Comparison of ENCODE assay signal across 15 mouse cellular contexts in genomic region chr13:97206046-97206445, GRCm38 (mm10). TPM values are rescaled to one million over a fixed set of nuclear protein-coding genes. Genes with fewer than 3 reads are reported as not detected.
A peak's percentile ranks its signal among the peaks of the same experiment; 100 is the strongest.
DNase-seq lines count a peak whose midpoint lies in the region; ATAC-seq and TF ChIP-seq lines count a peak whose summit lies in the region.
"Had no signal": no experiment of that assay in that cellular context is flagged by ENCODE, and none has a peak within 500 bp of the region (broad histone marks: within the 10 kb centered on the region; RNA-seq: fewer than 3 reads in every experiment).

No protein-coding gene starts in this region.

- no peaks in the 10 kb centered on the region for H3K79me2 ChIP-seq in myocyte (ENCODE audit: control insufficient read depth, insufficient read depth)

- TF ChIP-seq CTCF in intestine, postnatal 0 days (IDR thresholded peaks at IDR 0.05; ENCODE audit: low read depth) = no peak
- TF ChIP-seq CTCF in left cerebral cortex, adult 2 months (IDR thresholded peaks at IDR 0.05) = no peak

- no peaks in the 10 kb centered on the region for H3K27me3 ChIP-seq in intestine, embryonic 16.5 days (replicated peaks; ENCODE audit: control insufficient read depth, insufficient read depth, low read length)
- no peaks in the 10 kb centered on the region for H3K27me3 ChIP-seq in intestine, postnatal 0 days (replicated peaks; ENCODE audit: control insufficient read depth, insufficient read depth, low read length)
- no peaks in the 10 kb centered on the region for H3K27me3 ChIP-seq in liver, embryonic 12.5 days (replicated peaks)
- H3K27me3 ChIP-seq in myocyte (ENCODE audit: control insufficient read depth, insufficient read depth, insufficient read length) = no peaks in the 10 kb centered on the region
- H3K27me3 ChIP-seq: heart, embryonic 12.5 days; intestine, embryonic 15.5 days; limb, embryonic 12.5 days; midbrain, embryonic 13.5 days; neural tube, embryonic 13.5 days; stomach, embryonic 15.5 days had no signal

- H3K4me1 ChIP-seq in intestine, embryonic 16.5 days (ENCODE audit: control insufficient read depth, insufficient read depth, low read length) = peaks cover 3% of the 10 kb centered on the region; the same call in 1 of the 2 replicates
- H3K4me1 ChIP-seq in intestine, postnatal 0 days (replicated peaks; ENCODE audit: control insufficient read depth, insufficient read depth, low read length) = peaks cover 4% of the 10 kb centered on the region; the same call in 1 of the 2 replicates
- peaks cover 22% of the 10 kb centered on the region for H3K4me1 ChIP-seq in liver, embryonic 12.5 days
- H3K4me1 ChIP-seq: limb, embryonic 12.5 days; stomach, embryonic 15.5 days had no signal

- no peak overlapping the region for H3K4me3 ChIP-seq in intestine, embryonic 16.5 days (ENCODE audit: low read length)
- no peak overlapping the region for H3K4me3 ChIP-seq in intestine, postnatal 0 days (ENCODE audit: low read depth, low read length)
- no peak overlapping the region for H3K4me3 ChIP-seq in left cerebral cortex, adult 2 months
- H3K4me3 ChIP-seq in liver, embryonic 12.5 days = no peak overlapping the region
- H3K4me3 ChIP-seq in myocyte = peak overlapping the region; percentile 11

- TF ChIP-seq POLR2A in myocyte (IDR thresholded peaks at IDR 0.05; ENCODE audit: insufficient read length, low read depth) = no peak

- no peaks in the 10 kb centered on the region for H3K9me3 ChIP-seq in intestine, embryonic 16.5 days (ENCODE audit: control insufficient read depth, low read length)
- H3K9me3 ChIP-seq in intestine, postnatal 0 days (ENCODE audit: control insufficient read depth) = no peaks in the 10 kb centered on the region
- no peaks in the 10 kb centered on the region for H3K9me3 ChIP-seq in liver, embryonic 12.5 days (replicated peaks)
- H3K9me3 ChIP-seq: hindbrain, embryonic 10.5 days; intestine, embryonic 15.5 days; limb, embryonic 12.5 days; midbrain, embryonic 13.5 days; neural tube, embryonic 13.5 days; stomach, embryonic 15.5 days had no signal

- H3K36me3 ChIP-seq in intestine, embryonic 16.5 days (ENCODE audit: control insufficient read depth, insufficient read depth, low read length) = no peaks in the 10 kb centered on the region
- H3K36me3 ChIP-seq in intestine, postnatal 0 days (ENCODE audit: control insufficient read depth, insufficient read depth) = no peaks in the 10 kb centered on the region
- H3K36me3 ChIP-seq in liver, embryonic 12.5 days = no peaks in the 10 kb centered on the region
- no peaks in the 10 kb centered on the region for H3K36me3 ChIP-seq in myocyte (ENCODE audit: control insufficient read depth, insufficient read depth)
- H3K36me3 ChIP-seq: embryonic facial prominence, embryonic 10.5 days; heart, embryonic 12.5 days; hindbrain, embryonic 10.5 days; intestine, embryonic 15.5 days; limb, embryonic 12.5 days; midbrain, embryonic 13.5 days; neural tube, embryonic 13.5 days; stomach, embryonic 15.5 days had no signal

- ATAC-seq in intestine, embryonic 16.5 days = no peak
- no peak for ATAC-seq in intestine, postnatal 0 days
- no peak for ATAC-seq in liver, embryonic 12.5 days

- no peak for DNase-seq in left cerebral cortex, adult 2 months (ENCODE audit: extremely low spot score in 1 of 2, low spot score in 2 of 2)
- DNase-seq in left cerebral cortex, adult 9 months (ENCODE audit: low spot score in 2 of 2) = no peak
- no peak for DNase-seq in urinary bladder, adult 2 months (ENCODE audit: low spot score)

- H3K4me2 ChIP-seq in intestine, embryonic 16.5 days (ENCODE audit: low read depth, low read length) = no peak overlapping the region
- no peak overlapping the region for H3K4me2 ChIP-seq in intestine, postnatal 0 days (replicated peaks; ENCODE audit: low read depth)
- peak overlapping the region; percentile 66 for H3K4me2 ChIP-seq in liver, embryonic 12.5 days
- H3K4me2 ChIP-seq in myocyte (ENCODE audit: low read depth) = peak overlapping the region; percentile 88

- H3ac ChIP-seq in myocyte (ENCODE audit: control insufficient read depth, insufficient read length) = no peak overlapping the region

- WGBS in intestine, embryonic 16.5 days = 88% methylated on average over 2 of the region's 2 CpGs
- 91% methylated on average over 2 of the region's 2 CpGs for WGBS in intestine, postnatal 0 days
- WGBS in liver, embryonic 12.5 days (ENCODE audit: insufficient replicate concordance) = 76% methylated on average over 2 of the region's 2 CpGs

- H3K27ac ChIP-seq in intestine, embryonic 16.5 days (ENCODE audit: low read length) = 0 out of 2 replicates have a peak overlapping the region, but pooled peaks have one; percentile 79
- H3K27ac ChIP-seq in intestine, postnatal 0 days (ENCODE audit: low read depth, low read length) = no peak overlapping the region; the same call in 1 of the 2 replicates
- peak overlapping the region; percentile 63 for H3K27ac ChIP-seq in left cerebral cortex, adult 2 months
- H3K27ac ChIP-seq in liver, embryonic 12.5 days = no peak overlapping the region
- H3K27ac ChIP-seq: midbrain, embryonic 13.5 days; neural tube, embryonic 13.5 days had no signal

- intact Hi-C loops in left cerebral cortex, adult 2 months (cut with DNase I) = no loop called here

- H3K9ac ChIP-seq in intestine, embryonic 16.5 days (ENCODE audit: low read depth, low read length) = no peak overlapping the region
- H3K9ac ChIP-seq in intestine, postnatal 0 days (ENCODE audit: low read depth, low read length) = no peak overlapping the region
- no peak overlapping the region for H3K9ac ChIP-seq in liver, embryonic 12.5 days
- H3K9ac ChIP-seq: heart, embryonic 12.5 days; intestine, embryonic 15.5 days; limb, embryonic 12.5 days; midbrain, embryonic 13.5 days; neural tube, embryonic 13.5 days; stomach, embryonic 15.5 days had no signal

TF ChIP-seq in myocyte, 11 proteins besides CTCF, POLR2A, EP300 and RAD21:
- TF ChIP-seq MYOG (IDR thresholded peaks at IDR 0.05; ENCODE audit: control insufficient read depth in 1 of 3, insufficient read depth in 1 of 3, insufficient read length in 2 of 3, low read depth in 2 of 3) (no peak), TCF3 (IDR thresholded peaks at IDR 0.05; ENCODE audit: insufficient read length, low read depth) (no peak), SRF (IDR thresholded peaks at IDR 0.05; ENCODE audit: control insufficient read depth, insufficient read length, low read depth) (no peak), CEBPB (IDR thresholded peaks at IDR 0.05; ENCODE audit: insufficient read depth, poor library complexity, severe bottlenecking) (no peak), REST (IDR thresholded peaks at IDR 0.05; ENCODE audit: insufficient read depth, insufficient read length) (no peak), MAX (IDR thresholded peaks at IDR 0.05; ENCODE audit: low read depth) (no peak), USF1 (IDR thresholded peaks at IDR 0.05; ENCODE audit: low read depth) (no peak), TCF12 (IDR thresholded peaks at IDR 0.05; ENCODE audit: insufficient read depth, poor library complexity, severe bottlenecking) (no peak), E2F4 (IDR thresholded peaks at IDR 0.05; ENCODE audit: insufficient read depth) (no peak), MYOD1 (IDR thresholded peaks at IDR 0.05; ENCODE audit: control insufficient read depth in 1 of 3, insufficient read length in 2 of 3, low read depth in 2 of 3) (no peak), POLR2AphosphoS2 (IDR thresholded peaks at IDR 0.05; ENCODE audit: insufficient read length, low read depth) (no peak)
TF ChIP-seq in myocyte: peak in this region for 0.

RNA-seq across cellular contexts. Expression of gene Hexb, which starts 7.9 kb away (rescaled TPM):
- 142 and 184 TPM in 2 replicates for polyA plus RNA-seq in intestine, embryonic 16.5 days (2015; fragmentation: Nextera tagmentation; extraction: Ambion mirVana)
- polyA plus RNA-seq in intestine, postnatal 0 days (2015; fragmentation: Nextera tagmentation; extraction: Ambion mirVana) = 273 and 300 TPM in 2 replicates
- total RNA-seq in left cerebral cortex, adult 2 months (2021) = 100 to 1,000 TPM; 102 to 103 TPM
- 14.1 and 15.1 TPM in 2 replicates for polyA plus RNA-seq in liver, embryonic 12.5 days (2016; fragmentation: Nextera tagmentation; extraction: Ambion mirVana)
- polyA plus RNA-seq in myocyte (2012; fragmentation: generic; extraction: Trizol) = 30.9 TPM
- 99.2 and 113 TPM in 2 replicates for polyA plus RNA-seq in urinary bladder, adult 2 months (2012; rRNA removed)

RNA-seq across cellular contexts. Expression of gene Enc1, which starts 34.9 kb away (rescaled TPM):
- 5.8 and 6.1 TPM in 2 replicates for polyA plus RNA-seq in intestine, embryonic 16.5 days (2015; fragmentation: Nextera tagmentation; extraction: Ambion mirVana)
- 2.3 and 2.6 TPM in 2 replicates for polyA plus RNA-seq in intestine, postnatal 0 days (2015; fragmentation: Nextera tagmentation; extraction: Ambion mirVana)
- 100 to 1,000 TPM; 653 to 683 TPM for total RNA-seq in left cerebral cortex, adult 2 months (2021)
- 0.92 and 0.93 TPM in 2 replicates for polyA plus RNA-seq in liver, embryonic 12.5 days (2016; fragmentation: Nextera tagmentation; extraction: Ambion mirVana)
- polyA plus RNA-seq in myocyte (2012; fragmentation: generic; extraction: Trizol) = 21.1 TPM
- polyA plus RNA-seq in urinary bladder, adult 2 months (2012; rRNA removed) = 7.4 and 9.3 TPM in 2 replicates

Comparison
In these comparisons a context has a peak if more than half of its experiments do, and no peak if none do; other contexts are left out.
1. H3K27ac ChIP-seq: peak in intestine, embryonic 16.5 days (single experiment) and left cerebral cortex, adult 2 months (single experiment); none in intestine, postnatal 0 days (single experiment) and liver, embryonic 12.5 days (single experiment).
2. H3K4me2 ChIP-seq: peak in liver, embryonic 12.5 days (single experiment) and myocyte (single experiment); none in intestine, embryonic 16.5 days (single experiment) and intestine, postnatal 0 days (single experiment).